Mouse (Mus musculus) ovary, adult 18-20 months (tissue): ENCODE measurements around the gene Ccr1.

Source experiments
- DNase-seq: peaks from one replicate; pipeline ENCODE4 v3.0.0; 2022; ENCODE audit warnings: low spot score, mixed read lengths

Gene Ccr1

DNA sequence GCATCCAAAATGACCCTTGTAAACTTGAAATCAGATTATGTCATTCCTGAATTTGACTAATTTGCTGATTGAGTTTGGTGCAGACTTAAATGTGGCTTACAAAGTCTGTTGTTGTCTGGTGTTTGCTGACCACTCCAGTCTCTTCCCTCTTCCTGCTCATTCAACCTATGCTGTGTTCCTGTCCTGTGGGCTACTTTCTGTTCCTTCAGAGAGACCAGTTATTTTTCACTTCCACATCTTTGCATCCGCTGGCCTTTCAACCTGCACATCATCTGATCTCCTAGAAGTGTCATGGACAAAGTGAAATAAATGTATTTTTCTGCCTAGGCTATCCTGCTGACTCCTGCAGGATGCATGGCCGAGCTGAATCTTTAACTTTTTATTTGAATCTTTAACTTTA lies 14.9 kb downstream of the Ccr1 start:
- no peak for DNase-seq

DNA sequence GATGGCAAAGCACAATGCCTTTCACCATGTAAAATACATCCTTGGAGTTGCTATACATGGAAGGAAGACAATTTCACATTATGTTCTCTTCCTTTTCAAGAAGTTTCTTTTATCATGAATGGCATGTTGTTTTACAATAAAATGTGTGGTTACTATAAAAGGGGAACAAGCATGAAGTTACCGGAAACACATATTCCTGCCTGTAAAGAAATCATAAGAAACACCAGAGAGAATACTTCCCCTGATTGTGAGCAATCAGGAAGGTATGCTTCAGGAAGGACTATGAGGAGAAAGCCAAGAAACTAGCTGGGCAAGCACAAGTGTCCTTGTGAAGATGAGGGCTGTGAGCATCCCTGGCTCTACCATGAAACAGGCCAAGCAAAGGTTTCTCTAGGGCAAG lies 17.3 kb downstream of the Ccr1 start:
- DNase-seq = no peak

DNA sequence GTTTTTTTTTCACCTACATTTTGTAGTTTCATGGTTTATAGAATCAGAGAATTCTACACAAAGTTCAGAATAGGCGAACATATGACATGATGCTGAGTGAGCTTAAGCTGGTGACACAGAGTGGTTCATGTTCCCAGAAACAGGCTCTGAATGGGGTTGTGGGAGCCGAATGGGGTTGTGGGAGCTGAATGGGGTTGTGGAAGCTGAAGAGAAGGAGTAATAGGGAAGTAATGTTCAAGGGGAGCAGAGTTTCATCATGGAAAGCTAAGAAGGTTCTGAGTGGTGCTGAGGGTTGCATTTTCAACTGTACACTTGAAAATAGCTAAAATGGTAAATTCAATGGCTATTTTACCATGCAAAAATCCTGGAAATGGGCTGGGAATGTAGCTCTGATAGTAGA lies 19.1 kb downstream of the Ccr1 start:
- DNase-seq = no peak

DNA sequence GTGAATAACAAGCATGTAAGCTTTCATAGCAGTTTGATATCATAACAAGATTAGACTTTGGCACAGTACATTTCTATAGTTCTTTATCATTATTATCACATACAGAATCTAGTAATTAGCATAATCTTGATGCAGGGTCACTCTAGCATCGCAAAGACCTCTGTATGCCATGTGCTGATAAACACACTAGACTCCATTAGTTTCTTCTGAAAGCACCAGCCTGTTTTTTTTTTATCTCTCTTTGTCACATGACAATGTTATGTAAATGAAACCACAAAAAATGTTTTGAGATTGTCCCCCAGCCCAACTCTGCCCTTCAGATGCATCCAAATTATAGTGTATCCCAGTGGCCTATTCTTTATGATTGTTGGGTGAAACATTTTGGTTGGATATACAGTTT lies 20.7 kb downstream of the Ccr1 start:
- DNase-seq = no peak

DNA sequence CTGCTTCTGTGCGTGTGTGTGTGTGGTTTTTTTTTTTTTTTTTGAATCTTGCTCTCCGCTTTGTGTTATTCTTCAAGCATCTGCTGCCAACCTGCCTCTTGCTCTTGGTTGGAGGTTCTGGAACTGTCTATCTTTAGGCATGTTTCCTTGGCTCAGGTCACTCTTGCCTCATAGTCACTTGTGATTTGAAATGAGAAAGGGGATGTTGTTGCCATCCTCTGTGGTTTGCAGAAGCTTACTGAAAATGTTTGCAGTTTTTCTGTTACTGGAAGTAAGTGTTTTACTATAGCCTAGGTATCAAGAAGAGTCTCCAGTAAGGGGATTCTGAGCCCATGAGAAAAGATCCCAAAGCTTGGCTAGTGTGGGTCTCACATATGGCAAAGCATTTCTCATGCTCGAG lies 26.5 kb downstream of the Ccr1 start:
- DNase-seq = no peak

DNA sequence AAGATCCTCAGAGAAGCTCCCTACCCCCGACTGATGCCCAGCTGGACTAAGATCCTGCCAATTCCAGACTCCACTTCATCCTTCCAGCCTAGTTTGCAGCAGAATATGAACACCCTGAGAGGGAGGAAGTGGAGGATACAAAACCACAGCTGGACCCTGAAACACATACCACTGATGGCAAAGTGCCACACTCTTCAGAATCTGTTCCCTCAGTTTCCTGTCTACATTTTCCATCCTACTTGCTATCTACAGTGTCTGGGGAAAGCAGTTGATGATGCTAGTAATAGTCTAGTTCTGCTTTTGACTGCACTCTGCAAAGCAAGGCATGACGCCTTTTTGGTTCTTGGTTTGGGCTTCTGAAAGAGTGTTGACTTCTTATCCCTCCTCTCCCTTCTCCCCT lies 27.2 kb downstream of the Ccr1 start:
- no peak for DNase-seq

DNA sequence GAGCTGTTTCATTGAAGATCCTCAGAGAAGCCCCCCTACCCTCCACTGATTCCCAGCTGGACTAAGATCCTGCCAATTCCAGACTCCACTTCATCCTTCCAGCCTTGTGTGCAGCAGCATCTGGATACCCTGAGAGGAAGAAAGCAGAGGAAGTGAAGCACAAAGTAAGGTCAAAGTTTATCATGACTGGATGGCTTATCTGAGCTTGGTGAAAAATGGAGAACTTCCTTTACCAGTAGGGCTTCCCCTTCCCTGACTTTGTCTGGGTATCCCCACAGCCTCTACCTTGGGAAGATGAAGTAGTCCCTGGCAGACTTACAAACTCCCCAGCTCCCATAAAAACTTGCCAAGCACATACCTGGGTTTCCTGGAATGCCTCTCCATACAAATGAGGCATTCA lies 27.9 kb downstream of the Ccr1 start:
- no peak for DNase-seq

DNA sequence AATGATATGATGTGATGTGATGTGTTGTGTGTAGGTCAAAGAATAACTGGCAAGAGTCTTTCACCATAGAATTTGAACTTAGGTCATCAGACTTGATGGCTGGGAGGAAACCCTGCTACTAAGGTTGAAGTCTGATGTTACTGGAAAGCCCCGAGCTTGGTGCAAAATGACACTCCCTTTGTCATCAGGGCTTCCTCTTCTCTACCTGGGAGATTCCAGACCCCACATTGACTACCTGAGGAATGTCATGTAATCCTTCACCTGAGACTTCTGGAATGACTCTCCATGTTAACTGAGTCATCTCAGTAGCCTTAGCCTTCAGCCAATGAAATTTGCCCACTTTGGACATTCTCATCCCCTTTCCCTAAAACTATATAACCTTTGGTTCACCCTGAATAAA lies 28.3 kb downstream of the Ccr1 start:
- no peak for DNase-seq

DNA sequence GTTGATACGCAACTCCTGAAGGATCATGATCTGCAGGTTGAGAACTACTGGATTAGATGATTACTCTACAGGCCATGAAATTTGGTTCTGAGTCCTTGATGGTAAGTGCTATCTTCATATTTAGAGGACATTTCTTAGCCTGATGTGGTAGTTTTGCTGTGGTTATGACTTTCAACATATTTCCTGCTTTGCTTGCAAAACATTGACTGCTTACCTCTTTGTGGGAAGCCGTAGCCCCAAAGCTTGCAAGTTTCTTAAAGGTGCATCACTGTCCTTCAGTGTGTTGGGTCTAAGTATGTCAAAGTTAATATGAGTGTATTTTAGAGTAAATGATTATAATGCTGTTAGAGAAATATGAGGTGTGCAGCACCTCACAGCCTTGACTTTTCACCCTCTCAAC lies 30.5 kb downstream of the Ccr1 start:
- no peak for DNase-seq

DNA sequence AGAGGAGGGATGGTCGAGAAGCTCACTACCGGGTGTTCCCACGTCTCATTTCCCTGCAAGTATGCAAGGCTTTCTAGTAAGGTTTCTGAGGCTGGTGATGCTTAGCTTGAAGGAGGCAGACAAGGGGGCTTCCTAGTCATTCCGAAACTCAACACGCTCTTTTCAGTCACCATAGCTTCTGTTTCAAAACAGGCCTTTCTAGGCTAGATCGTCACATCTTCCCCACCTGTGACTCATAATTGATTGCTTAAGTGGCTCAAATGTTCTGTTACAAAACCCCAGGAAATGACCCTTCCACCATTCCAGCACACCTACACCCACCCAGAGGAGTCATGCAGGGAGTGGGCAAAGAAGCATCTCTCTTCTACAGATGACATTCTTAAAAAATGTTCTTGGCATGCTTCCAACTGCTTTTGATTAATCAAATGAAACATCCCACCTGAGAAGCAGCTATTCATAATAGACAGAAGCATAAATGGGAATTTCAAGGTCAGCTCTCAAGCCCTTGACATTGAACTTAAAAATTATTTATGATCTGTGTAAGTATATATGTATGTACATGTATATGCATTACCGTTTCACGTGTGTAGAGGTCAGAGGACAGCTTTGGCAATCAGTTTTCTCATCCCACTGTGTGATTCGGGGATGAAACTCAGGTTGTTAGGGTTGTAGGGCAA lies 31.8 kb downstream of the Ccr1 start:
- no peak for DNase-seq

DNA sequence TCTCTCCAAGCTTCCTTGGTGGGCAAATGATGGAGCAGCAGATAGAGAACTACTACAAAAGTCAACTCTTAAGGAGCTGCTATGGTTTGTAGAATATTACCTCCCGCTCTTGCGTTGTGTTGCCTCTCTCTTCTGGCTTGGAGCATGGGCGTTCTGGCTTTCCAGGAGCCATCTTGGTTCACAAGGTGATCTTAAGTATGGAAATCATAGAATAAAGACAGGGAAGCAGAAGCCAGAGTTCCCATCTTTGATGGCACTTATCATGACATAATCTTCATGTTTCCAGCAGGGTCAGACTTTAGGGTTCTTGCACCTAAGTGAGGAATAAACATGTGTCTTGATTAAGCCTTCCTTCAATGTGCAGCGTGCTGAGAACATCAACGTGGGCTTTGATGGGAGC lies 32.7 kb downstream of the Ccr1 start:
- no peak for DNase-seq

DNA sequence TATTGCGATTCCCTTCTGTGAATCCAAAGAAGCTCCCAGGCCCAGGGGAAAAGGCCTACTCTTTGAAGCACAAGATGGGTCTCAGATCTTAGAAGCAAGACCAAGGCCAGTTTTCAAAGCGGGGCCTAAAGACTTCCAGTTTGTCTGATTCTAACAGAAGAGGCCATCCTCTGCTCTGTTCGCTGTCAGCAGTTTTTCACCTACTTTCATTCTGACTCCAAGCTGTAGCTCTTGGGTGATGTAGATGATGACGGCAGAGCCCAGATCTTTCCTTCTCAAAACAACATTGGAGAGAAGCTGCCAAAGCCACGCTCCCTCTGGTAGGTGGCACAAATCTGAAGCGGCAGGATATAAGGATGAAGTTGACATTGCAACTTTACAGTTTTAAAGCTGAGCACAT lies 33.1 kb downstream of the Ccr1 start:
- no peak for DNase-seq

DNA sequence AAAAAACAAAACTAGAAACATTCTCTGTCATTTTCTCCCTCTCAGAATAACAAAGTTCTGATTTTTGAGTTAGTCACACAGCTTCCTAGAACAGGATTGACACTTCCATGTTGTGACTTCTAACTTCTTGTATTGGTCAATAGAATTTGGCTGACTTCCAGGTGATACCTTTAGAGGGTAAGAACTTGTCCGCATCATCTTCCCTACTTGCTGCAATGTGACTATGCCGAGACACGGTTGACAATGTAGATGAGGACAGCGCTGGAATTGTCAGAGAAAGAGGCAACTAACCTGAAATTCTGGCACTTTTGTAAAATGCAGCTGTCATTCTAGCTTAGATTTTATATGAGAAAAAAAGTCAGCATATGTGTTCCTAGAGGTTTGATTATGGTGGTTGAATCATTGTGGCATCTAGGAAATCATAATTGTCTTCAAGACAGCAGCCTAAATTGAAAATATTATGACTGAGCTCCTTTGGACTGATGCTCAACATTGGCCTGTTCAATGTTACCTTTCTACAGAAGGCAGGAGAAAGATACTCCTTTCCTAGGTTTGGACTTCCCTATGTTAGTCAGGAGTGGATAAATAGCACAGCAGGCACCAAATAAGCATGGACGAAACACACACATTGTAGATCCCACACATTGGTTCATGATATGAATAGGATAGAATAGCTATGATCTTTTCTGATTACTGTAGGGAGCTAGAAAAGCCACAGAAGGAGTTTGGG lies 34.6 kb downstream of the Ccr1 start:
- no peak for DNase-seq

DNA sequence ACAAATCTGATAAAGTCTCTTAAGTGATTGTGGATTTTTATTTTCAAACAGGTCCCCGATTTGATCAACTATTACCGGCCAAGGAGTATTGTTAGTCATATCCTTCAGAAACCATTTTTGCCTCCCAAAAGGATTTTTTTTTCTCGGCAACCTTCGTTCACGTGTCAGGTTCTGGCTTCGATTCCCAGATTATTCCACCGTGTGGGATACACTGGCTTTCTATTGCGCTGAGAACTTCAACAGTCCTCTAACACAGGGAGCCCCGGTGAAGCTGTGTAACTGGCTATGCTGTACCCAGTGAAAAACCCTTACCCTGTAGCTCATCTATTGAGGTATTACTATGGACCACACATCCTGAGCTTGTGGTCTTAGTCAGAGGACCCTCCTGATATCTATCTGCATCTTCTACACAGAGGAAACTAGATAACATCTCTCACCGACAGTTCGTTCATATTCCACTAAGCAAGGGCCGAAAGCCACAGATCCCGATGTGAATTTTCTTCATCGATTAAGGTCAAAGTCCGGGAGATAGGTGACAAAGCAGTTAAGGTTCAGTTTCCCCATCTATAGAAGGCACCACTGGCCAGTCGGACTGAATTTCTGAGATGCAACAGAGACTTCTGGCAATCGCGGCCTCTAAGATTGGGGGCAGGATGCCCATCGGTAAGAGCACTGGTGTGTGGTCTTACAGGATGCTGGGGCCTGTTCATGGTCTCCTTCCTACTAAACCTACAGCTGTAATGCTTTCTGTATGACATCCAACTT lies 35.4 kb downstream of the Ccr1 start:
- DNase-seq = no peak

DNA sequence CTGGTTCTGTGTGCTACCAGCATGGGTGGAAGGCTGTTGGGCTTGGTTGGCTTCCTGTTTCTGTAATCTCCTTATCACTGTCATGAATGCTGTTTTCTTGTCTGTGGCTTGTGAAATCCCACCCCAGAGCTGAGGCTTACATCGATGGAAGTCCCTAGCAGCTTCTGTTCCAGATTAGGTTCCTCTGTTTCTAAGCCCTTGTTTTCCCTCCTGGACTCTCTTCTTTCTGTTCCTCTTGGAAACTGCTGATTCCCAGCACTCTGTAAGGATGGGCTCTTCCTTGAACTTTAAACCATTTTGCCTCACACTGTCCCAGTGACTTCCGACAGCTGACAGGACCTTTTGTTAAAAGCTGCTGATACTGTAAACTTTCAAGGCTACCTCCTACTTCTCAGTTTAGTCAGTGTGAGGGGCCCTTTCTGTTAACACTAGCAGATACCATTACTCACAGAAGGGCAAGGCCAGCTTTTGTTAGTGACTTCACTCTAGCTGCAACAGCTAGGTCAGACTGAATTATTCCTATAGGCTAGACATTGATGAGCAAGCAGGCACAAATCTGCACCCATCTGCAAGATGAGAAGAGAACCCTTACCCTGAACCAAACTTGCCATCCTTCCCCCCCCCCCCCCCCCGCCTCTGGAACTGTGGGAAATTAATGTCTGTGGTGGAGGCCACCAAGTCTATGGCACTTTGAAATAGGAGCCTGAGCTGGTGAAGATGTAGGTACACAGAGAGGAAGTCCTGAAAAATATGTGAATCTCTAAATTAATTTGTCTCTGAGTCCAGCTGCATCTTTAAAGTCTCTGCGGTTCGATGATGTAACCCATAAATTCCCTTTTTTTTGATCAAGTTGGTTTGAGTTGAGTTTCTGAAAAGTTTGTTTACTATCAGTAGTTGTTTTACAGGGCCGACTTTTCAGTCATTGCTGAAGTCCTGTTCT lies 36.5 kb downstream of the Ccr1 start:
- DNase-seq = no peak

DNA sequence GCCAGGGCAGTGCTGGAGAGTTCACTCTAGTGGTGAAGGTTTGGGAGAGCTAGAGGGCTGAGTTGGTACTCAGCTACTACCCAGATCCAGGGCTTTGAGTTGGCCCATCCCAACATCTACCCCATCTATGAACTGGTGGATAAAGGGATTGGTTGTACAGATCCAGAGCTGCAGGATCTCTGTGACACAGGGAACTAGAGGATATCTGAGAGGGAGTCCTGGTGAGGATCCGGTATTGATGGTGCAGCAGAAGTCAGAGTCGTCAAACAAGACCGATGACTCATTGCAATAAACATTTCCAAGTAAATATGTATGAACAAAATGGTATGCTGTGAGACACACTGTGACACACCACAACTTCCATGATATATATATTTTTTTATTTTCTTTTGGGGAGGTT lies 37.6 kb downstream of the Ccr1 start:
- DNase-seq = no peak

DNA sequence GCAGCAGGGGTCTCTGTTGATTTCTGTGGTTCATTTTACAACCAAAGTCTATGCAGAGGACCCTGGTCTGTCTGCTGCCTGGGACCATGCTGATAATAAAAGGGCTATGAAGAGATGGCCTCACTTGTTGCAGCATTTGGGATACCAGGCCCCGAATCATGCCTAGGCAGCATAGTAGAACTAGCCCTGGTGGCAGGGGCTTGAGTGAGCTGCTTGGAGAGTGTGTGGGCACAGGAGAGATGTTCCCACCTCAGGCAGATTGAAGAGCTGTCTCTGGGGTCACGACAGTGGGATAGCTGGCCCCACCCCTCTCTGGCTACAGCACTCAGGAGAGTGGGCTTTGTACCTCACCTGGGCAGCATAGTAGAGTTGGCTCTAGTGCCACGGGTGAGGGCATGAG lies 38.0 kb downstream of the Ccr1 start:
- DNase-seq = no peak

DNA sequence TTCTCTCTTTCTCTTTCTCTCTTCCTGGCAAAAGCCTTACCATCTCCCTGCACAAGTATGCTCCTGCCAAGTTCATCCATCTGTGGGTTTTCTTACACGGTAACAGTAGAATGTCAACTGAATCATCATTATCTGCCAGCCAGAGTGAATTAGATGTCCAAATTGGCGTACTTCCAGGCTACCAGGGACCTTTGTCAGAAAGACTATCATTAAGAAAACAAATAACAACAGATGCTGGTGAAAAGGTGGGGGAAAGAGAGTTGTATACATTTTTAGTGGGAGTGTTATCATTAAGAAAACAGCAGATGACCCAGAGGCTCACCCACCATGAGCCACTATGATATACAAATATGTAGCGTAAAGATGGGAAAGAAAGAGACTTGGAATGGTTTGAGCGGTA lies 38.6 kb downstream of the Ccr1 start:
- no peak for DNase-seq

DNA sequence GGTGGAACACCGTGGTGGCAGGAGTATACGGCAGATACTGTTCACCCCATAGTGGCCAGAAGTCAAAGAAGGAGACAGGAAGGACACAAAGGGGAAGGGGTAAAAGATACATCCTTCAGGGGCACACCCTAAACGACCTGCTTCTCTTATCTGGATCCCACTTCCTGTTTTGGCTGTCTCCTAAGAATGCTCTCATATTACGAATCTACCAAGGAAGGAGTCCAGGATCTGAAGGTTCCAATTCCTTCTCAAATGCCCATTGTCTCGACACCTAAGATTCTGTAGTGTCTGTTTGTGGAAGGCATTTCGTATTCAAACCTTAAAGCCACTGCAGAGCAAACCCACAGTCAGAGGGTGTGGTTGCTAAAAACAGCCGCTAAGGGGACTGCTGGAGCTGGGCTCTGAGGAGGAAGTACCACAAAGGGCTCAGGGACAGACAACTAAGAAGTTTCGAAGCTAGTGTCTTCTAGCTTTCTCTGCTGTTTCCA lies 39.7 kb downstream of the Ccr1 start:
- DNase-seq = no peak

DNA sequence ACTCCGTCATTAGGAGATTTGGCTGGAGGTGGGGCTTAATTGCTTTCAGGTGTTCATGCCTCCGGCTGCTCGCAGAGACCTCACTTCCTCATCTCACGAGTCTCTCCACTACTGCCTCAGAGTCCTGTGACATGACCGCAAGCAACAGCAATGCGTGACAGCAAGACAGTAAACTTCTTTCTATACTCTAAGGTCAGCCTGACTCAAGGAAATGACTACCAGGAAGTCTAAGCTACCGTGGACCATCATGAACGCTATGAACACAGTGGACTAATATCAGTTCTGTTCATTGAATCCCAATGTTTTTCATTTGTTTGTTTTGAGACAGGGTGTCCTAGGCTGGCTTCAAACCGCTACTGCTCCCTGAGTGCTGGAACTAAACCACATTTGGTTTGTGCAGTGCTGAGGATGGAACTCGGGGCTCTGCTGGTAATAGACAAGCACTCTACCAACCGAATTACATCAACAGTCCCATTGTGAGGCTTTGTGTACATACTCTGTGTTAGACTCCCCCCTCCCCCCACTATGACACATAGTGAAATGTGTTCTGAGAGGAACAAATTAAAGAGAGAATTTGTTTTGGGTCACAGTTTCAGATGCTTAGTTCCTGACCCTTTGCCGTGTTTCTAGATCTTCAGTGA lies 40.3 kb downstream of the Ccr1 start:
- no peak for DNase-seq

DNA sequence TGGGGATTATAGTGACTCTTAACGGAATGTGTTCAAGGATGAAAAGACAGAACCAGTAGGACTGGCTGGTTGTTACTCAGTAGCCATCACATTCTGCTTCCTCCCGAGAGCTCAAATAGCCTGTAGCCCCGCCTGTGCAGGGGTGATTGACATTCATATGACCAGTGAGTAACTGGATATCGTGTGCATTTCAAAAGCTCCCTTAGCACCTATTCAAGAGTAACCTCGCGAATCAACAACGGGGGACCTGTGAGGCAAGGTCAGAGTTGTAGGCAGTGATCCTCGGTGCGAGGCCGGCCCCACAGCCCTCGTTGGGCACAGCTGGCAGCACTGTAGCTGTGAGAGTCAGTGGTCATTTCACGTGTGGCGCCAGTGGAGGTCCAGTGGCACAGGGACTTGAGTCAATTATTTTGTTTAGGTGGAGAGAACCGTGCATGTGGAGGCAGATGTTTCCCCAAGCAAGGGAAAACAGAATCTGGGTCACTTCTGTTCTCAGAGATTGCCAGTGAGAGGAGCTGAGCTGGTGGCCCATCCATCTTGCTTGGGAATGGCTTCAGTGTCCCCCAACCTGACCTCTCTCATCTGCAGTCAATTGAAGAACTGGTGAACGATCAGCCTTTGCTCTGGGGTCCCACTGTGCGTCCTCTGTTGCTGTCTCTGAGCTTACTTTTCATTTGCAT lies 41.1 kb downstream of the Ccr1 start:
- no peak for DNase-seq
